Mouse (Mus musculus) ES-Bruce4 (cell line): Measurements from ENCODE around the gene Sh3bgrl3. TPM values are rescaled to one million over a fixed set of nuclear protein-coding genes. Genes with fewer than 3 reads are reported as not detected.
A peak's percentile ranks its signal among the peaks of the same experiment; 100 is the strongest.

Source experiments
- H3K27ac ChIP-seq: 2 replicates; pipeline ENCODE4 v1.5.1; 2012; ENCODE audit warnings: low read length, inconsistent platforms; ENCODE audit not compliant: insufficient read depth
- H3K27me3 ChIP-seq: 2 replicates; pipeline ENCODE4 v1.6.1; 2012; ENCODE audit warnings: mild to moderate bottlenecking, low read length, inconsistent platforms; ENCODE audit not compliant: control insufficient read depth, poor library complexity, insufficient read depth, severe bottlenecking
- H3K36me3 ChIP-seq: 2 replicates; pipeline ENCODE4 v1.6.1; 2012; ENCODE audit warnings: inconsistent platforms, mild to moderate bottlenecking, low read length, moderate library complexity; ENCODE audit not compliant: control insufficient read depth, poor library complexity, insufficient read depth, severe bottlenecking
- H3K4me1 ChIP-seq: one replicate; pipeline ENCODE4 v1.8.1; 2011; ENCODE audit warnings: low read length; ENCODE audit not compliant: control insufficient read depth, insufficient read depth
- H3K4me3 ChIP-seq: 2 replicates; pipeline ENCODE4 v1.5.1; 2011; ENCODE audit warnings: low read depth, mild to moderate bottlenecking, low read length
- H3K9ac ChIP-seq: 2 replicates; pipeline ENCODE4 v1.6.1; 2012; ENCODE audit warnings: low read depth, mild to moderate bottlenecking, inconsistent platforms; ENCODE audit not compliant: poor library complexity, severe bottlenecking
- H3K9me3 ChIP-seq: replicated peaks from 2 replicates; pipeline ENCODE4 v1.6.1; 2012; ENCODE audit warnings: mild to moderate bottlenecking, low read length, inconsistent platforms; ENCODE audit not compliant: control insufficient read depth, poor library complexity, insufficient read depth, severe bottlenecking
- CTCF ChIP-seq: IDR thresholded peaks from one replicate; pipeline ENCODE4 v1.8.1; 2011; ENCODE audit warnings: low read depth, low read length
- EP300 ChIP-seq: IDR thresholded peaks from 2 replicates; pipeline ENCODE4 v1.6.1; 2011; ENCODE audit warnings: low read depth, low read length; ENCODE audit not compliant: insufficient read depth
- POLR2A ChIP-seq: IDR thresholded peaks from one replicate; pipeline ENCODE4 v1.8.1; 2011; ENCODE audit warnings: low read length; ENCODE audit not compliant: insufficient read depth
- polyA plus RNA-seq: library from polyadenylated mRNA; stranded (reverse); fragments of >200 nt; gene quantifications from 2 replicates; pipeline ENCODE4 v1.2.4, GENCODE M21; 2011; ENCODE audit warnings: low read depth; ENCODE audit not compliant: missing spikeins, insufficient read depth, insufficient read length

Gene Sh3bgrl3
- polyA plus RNA-seq, 1 experiment, result 106 TPM

DNA sequence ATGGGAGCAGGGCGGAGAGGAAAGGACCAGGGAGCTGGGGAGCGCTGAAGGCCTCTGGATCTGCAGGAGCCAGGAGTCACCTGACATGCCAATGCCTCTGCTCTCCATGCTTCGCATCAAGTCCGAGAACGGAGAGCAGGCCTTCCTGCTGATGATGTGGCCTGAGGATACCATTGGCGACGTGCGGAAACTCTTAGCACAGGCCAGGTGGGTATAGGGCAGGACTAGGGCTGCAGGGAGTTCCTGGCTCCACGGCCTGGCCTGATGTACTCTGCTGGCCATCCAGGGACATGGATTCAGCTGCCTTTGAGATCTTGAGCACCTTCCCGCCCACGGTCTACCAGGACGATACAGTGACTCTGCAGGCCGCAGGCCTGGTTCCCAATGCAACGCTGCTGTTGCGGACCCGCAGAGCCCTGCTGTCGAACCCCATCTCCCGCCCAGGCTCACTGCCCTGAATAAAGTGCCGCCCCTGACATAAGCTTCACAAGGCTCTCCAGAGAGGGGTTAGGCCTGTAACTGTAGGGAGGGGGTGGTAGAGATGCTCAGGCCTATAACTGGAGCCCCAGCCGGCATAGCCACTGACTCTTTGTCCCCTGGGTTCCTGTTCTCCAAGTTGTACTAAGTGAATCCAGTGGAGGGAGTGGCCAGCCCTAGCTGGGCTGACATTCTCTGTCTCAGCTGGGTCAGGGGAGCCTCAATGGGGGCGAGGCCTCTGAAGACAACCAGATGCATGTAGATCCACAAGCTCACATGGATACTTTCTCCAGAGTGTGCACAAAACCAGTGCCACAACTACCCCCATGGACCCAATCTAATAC is 2.1 kb downstream of the Sh3bgrl3 start:
- H3K4me3 ChIP-seq, result peak overlapping the region; percentile 5
- peaks cover 11% of the 10 kb centered on the region for H3K4me1 ChIP-seq

GRCm38 (mm10) chr4:134125383-134126060 is 3.1 kb downstream of the Sh3bgrl3 start:
- Histone ChIP-seq H3K9ac (no peak overlapping the region), H3K4me1 (peaks cover 13% of the 10 kb centered on the region)
- no peak for TF ChIP-seq EP300
- TF ChIP-seq POLR2A, result no peak
- TF ChIP-seq CTCF, result no peak

More for the DNA sequence above, 2.1 kb downstream of the Sh3bgrl3 start:
- no peak overlapping the region for H3K27ac ChIP-seq
- H3K9ac ChIP-seq, result no peak overlapping the region
- H3K27me3 ChIP-seq, result no peaks in the 10 kb centered on the region
- TF ChIP-seq POLR2A (no peak), EP300 (no peak)
- H3K36me3 ChIP-seq, result peaks cover 8% of the 10 kb centered on the region; the same call in 1 of the 2 replicates
- H3K9me3 ChIP-seq, result no peaks in the 10 kb centered on the region

DNA sequence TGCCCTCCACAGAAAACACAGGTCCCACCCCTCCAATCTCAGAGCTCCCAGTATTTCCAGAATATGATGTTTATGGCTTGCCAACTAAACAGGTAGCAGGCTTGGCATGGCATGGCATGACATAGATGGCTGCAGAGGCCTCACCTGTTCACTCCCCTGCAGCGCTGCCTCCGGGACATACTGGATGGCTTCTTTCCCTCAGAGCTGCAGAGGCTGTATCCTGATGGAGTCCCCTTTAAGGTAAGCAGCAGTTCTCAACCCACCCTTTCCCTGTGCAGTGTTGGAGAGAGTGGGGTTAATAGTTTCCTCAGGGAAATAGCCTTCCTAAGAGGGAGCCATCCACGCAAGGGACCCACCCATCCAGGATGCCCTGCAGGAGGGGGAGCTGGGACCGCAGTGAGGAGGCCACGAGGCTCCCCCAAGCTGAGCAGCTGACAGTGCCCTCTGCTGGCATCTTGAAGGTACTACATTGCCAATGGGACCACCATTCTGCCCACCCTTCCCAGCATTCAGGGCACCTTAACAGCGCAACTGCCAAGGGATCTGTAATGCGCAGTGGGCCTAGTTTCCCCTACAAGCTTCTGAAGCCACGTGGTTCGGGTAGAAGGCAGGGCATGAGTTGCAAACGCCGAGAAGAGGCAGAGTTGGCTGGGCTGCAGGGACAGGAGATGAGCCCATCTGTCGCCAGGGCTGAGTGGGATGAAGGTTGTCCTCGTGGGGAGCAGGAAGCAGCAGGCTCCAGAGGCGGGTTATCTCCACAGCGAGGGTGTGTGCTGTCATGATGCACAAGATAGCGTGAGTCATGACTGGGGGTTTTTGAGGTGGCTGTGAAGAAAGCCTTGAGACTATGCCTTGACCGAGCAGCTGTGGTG is 4.7 kb downstream of the Sh3bgrl3 start:
- Histone ChIP-seq H3K4me3 (peak overlapping the region; percentile 4; the same call in 1 of the 2 replicates), H3K27ac (no peak overlapping the region), H3K27me3 (no peaks in the 10 kb centered on the region), H3K36me3 (no peaks in the 10 kb centered on the region), H3K9ac (no peak overlapping the region), H3K9me3 (no peaks in the 10 kb centered on the region), H3K4me1 (peaks cover 23% of the 10 kb centered on the region)
- TF ChIP-seq EP300 (0 out of 2 replicates have a peak, but pooled peaks have one; percentile 49), POLR2A (no peak), CTCF (peak; percentile 98)

More at GRCm38 (mm10) chr4:134125383-134126060, 3.1 kb downstream of the Sh3bgrl3 start:
- no peak overlapping the region for H3K4me3 ChIP-seq
- no peaks in the 10 kb centered on the region for H3K9me3 ChIP-seq
- H3K27me3 ChIP-seq, result no peaks in the 10 kb centered on the region
- H3K36me3 ChIP-seq, result no peaks in the 10 kb centered on the region
- no peak overlapping the region for H3K27ac ChIP-seq

DNA sequence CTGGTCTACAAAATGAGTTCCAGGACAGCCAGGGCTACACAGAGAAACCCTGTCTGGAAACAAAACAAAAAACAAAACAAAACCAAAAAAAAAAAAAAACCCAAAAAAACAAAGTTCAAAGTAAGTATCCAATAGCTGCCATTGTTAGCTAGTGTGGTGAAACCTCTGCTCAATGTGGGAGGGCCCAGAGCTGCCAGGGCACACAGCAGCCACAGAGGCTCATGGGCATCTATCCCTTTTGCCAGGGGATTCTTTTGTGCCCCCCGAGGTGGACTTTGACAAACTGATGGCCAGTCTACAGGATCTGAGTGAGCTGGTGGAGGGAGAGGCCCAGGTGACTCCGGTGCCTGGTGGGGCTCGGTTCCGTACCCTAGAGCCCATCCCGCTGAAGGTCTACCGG is 5.4 kb downstream of the Sh3bgrl3 start:
- Histone ChIP-seq H3K4me3 (peak overlapping the region; percentile 4; the same call in 1 of the 2 replicates), H3K4me1 (peaks cover 23% of the 10 kb centered on the region), H3K27ac (no peak overlapping the region), H3K27me3 (no peaks in the 10 kb centered on the region), H3K9me3 (no peaks in the 10 kb centered on the region), H3K36me3 (no peaks in the 10 kb centered on the region), H3K9ac (no peak overlapping the region)
- TF ChIP-seq CTCF, result no peak
- no peak for TF ChIP-seq EP300
- no peak for TF ChIP-seq POLR2A

DNA sequence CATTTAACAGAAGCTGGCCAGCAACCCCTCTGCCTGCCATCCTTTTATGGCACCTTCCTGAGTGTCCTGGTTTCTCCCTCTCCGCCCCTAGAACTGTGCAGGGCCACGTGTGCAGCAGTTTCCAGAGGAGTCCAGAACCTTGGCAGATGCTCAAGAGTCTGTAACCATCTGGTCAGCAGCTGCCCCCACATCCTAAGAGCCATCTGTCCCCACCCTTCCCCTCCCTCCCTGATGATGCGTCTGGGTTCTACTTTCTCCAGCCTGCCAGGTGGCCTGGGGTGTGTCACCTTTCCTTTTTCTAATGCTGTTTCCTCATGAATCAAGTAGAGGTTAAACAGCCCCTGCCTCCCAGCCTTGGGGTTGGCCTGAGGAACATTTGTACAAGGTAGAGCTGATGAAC is 6.3 kb downstream of the Sh3bgrl3 start:
- TF ChIP-seq EP300 (peak; percentile 96), CTCF (no peak)
- Histone ChIP-seq H3K36me3 (no peaks in the 10 kb centered on the region), H3K9me3 (no peaks in the 10 kb centered on the region), H3K4me1 (peaks cover 29% of the 10 kb centered on the region), H3K4me3 (no peak overlapping the region), H3K27me3 (no peaks in the 10 kb centered on the region), H3K9ac (no peak overlapping the region), H3K27ac (peak overlapping the region; percentile 64)
